Mouse (Mus musculus) thymus, postnatal 10 days (tissue): ENCODE results near the gene Lrrc43.
"Not testable (repeated sequence)": the region's sequence is repeated elsewhere in the genome, so short reads cannot be mapped to it uniquely, and the experiment has no call there.

Experiments
- DNase-seq, 2 experiments: peaks; one replicate each; pipeline ENCODE4 v3.0.0; 2021; ENCODE audit warnings: low spot score in 2 of 2

Lrrc43 gene

DNA sequence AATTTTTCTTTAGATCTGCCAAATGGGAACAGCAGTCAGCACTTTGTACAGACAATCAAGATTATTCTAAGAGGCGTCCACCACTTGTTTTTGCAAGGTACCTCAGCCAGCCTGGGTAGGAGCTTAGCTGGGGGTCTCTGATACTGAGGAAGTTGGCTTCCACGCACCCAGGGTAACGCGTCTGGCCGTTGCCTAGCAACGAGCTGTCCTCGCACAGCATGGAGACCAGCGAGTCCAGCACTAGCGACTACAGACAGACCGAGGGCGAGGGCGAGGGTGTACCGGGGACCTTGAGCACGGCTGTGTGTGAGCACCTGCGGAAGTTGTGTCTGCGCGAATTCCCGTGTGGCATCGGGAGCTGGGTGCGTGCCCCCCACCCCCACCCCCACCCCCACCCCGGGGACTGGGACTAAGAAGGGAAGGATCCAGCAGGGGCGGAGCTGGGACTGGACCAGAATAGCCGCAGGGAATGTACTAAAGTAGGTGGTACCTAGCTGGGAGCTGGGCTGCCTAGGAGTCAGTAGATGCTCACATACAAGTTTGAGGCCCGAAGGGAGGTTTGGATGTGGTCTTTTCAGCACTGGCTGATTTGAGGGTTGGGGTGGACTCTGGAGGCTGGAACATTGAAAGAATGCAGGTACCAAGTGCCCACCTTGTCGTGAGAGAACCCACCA, at the start of gene Lrrc43, which contains the start of gene Il31:
Gene Lrrc43 (plus strand): TSS at position 194 of the 674 bp plus-strand sequence.
Gene Il31 (minus strand): TSS at position 378 of the 674 bp plus-strand sequence.
- DNase-seq: no peak

DNA sequence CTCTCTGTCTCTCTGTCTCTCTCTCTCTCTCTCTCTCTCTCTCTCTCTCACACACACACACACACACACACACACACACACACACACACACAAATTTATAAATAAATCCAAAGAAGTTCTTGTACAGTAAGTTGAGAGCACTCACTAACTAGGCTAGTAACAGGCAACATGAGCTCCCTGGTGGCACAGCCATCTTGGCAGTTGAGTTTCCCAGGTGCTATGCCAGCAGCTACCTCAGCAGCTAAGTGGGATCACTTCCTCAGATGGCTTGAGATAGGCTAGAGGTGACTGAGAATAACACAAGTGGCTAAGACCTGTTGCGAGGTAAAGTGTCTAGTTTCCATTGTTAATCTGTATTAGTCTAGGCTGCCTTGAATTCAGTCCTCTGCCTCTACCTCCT, 49.8 kb upstream of the Lrrc43 start:
- no peak for DNase-seq

- no peak for DNase-seq
Observed at GRCm38 (mm10) chr5:123439941-123440340, 49.2 kb upstream of the Lrrc43 start.

- DNase-seq: no peak
Observed at GRCm38 (mm10) chr5:123440664-123441063, 48.4 kb upstream of the Lrrc43 start.

- DNase-seq: no peak
Observed at GRCm38 (mm10) chr5:123442283-123442682, 46.8 kb upstream of the Lrrc43 start.

GRCm38 (mm10) chr5:123444069-123444468, 45.0 kb upstream of the Lrrc43 start:
- DNase-seq: peak; percentile 29 to 64

DNA sequence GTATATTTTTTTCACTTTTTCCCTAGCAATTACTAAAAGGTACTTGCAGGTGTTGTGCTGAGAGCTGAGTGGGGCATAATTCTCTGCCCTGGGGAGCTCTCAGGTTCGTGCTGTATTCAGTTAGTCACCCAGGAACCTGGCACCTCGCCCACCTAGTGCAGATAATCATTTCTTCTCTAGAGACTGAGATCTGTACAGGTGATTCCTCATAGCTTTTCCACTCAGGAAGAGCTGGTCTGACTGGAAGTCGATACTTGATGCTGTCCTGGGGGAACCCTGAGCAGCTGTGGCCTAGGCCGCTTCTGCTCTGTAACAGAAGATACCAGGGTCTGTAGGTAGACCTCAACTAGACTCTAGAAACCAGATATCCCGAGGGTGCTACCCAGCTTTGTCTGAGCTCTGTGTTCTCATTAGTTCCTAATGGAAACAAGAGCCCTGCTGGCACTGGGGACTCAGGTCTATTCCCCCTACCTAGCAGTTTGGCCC, 44.2 kb upstream of the Lrrc43 start:
- DNase-seq: no peak

GRCm38 (mm10) chr5:123451886-123452285, 37.2 kb upstream of the Lrrc43 start:
- peak in 1 of 2 experiments; percentile 17 for DNase-seq

DNA sequence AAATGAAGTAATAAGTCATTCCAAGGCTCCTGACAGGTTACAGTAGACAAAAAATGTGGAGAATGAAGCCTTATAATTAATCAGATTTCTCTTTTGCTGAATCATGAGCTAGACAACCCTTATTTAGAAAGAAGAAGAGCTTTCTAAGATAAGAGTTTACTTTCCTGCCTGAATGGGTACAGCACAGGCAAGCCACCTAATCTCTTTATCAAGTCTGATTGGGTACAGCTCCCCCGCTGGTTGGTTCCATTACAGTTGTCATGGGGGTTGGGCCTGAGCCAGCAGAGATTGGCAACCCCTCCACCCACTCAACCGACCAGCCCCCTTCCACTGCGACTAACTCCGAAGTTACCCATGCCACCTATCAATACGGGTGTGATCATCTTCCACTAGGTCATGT, 27.7 kb upstream of the Lrrc43 start:
- DNase-seq: no peak

DNA sequence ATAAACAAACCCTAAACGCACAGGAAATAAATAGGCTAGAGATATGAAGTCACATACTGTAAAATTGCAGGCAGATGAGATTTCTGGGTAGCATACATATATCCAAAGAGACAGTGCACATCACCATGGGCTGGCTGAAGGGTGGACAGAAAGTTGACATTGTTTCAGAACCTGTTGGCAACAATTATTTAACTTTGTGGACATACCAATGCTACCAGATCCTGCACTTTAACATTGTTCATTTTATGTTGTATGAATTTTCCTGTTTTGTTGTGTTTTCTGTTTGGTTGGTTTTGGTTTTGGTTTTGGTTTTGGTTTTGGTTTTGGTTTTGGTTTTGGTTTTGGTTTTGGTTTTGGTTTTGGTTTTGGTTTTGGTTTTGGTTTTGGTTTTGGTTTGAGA, 24.5 kb upstream of the Lrrc43 start:
- no peak for DNase-seq

DNA sequence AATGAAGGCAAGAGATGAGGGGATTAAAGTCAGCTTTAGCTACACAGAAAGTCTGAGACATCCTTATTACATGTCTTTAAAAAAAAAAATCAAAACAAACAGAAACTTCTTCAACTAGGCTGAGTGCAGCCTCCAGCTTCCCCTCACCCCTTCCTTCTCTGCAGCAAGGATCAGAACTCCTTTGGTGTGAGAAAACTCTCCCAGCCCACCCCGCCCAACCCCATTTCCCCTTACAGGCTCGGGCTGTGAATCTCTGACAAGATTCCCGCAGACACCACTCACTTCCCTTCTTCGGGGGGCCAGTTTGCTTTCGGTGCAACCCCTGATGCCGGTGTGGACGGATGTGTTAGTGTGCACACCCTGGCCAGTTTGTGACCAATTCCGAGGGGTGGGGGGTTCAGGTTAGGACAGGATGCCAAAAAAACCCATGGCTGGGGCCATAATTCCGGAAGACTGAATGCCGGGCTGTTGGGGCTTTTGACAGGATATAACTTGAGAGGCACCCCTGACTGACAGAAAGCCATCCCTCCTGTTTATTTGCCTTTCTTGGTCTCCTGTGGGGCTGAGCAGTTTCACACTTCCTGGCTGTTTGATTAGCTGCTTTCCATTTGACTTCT, 18.2 kb upstream of the Lrrc43 start:
- no peak for DNase-seq

DNA sequence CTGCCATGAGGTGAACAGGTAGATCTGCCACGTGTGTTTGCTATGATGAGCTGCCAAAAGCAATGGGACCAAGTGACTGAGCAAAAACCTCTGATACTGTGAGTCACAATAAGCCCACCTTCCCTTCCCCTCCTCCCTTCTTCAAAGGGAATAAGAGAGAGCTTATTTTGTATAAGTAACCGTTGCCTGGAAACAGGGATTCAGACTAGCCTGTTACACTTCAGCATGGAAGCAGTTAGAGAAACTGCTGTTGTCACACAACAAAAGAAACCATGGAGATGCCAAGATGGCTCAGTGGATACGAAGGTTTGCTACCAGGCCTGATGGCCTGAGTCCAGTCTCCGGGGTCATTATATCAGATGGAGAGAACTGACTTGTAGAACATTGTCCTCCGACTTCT, 15.3 kb upstream of the Lrrc43 start:
- DNase-seq: no peak

DNA sequence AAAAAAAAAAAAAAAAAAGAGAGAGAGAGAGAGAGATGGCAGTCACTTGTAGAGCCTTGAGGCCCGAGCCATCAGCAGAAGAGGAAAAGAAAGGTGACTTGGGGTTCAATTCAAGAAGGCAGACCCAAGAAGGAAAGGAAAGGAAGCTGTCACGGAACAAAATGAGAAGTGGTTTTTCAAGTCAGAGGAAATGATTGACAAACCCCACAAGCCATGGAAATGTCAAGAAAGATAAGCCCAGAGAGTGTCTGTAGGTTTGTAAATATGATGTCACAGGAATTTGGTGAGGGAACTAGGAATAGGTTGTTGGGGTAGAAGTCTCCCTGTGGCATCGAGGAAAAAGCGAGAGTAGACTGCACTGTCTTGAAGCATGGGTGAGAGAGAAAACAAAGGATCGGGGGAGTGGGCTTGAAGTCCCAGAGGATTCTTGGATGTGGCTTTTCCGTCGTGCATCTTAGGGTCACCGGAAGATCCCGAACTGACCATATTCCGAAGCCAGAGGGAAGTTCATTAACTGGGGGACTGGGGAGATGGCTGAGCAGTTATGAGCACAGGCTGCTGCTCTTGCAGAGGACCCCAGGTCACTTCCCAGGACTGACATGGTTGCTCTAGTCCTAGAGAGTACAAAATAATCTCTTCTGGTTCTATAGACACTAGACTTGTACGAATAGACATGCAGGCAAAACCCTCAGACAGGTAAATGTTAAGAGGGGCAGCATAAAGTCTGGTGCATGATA, 1.3 kb upstream of the Lrrc43 start:
- DNase-seq: no peak

GRCm38 (mm10) chr5:123489935-123490334, 830 bp downstream of the Lrrc43 start:
- no peak for DNase-seq

- peak in 1 of 2 experiments; percentile 47 for DNase-seq
Observed at GRCm38 (mm10) chr5:123499717-123500116, 10.6 kb downstream of the Lrrc43 start.

GRCm38 (mm10) chr5:123501973-123502372, 12.9 kb downstream of the Lrrc43 start:
- DNase-seq: no peak

DNA sequence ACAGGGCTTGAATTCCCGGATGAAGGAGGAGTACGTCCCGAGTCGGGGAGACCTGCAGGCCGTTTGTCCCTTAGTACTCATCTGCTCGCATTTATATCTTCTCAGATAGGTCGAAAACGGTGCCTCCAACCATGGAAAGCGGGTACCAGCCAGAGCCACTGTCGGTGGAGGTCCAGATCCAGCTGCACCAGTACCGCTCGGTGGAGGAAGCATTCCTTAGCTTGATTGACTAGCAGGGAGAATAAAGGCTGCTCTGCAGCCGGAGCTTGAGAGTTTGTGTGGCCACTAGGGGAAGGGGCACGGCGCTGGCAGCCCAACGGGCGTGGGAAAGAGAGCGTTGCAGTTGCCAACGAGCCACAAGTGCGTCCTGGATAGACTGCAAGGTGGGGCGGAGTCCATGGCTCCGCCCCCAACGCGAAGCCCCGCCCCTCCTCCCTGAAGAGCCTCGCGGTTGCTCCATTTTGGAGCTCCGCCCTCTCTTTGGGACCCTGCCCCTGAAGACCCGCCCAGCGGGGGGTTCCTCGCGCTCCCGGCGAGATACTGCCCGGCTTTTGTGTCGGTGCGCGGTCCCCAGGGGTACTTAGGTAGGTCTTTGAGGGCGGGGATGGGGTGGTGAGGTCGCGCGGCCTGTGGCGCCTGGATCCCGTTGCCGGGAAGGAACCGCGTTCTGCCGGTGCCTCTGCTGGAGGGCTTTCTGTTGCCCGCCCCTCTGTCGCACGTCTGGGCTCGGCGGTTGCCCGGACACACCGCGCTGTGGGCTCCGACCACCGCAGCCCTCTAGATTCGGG, 19.0 kb downstream of the Lrrc43 start:
- DNase-seq: peak; percentile 80 to 89

- DNase-seq: no peak
Observed at GRCm38 (mm10) chr5:123508921-123509320, 19.8 kb downstream of the Lrrc43 start.

DNA sequence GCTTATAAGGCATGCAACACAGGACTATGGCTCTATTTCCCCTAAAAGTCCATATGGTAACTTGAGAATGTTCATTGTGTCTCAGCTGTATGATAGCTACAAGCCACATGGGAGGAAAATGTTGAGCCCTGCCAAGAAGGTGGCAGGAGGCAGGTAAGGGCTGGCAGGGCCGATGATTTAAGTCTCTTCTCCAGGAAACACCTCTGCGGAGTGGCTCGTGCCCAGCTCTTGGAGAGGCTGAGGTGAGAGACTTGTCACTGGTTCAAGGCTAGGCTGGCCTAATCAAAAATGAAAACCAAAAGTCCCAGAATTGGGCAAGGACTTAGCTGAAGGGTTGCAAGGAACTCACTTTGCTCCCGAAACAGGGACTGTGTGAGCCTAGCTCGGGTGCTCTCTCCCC, 21.1 kb downstream of the Lrrc43 start, which contains the start of gene B3gnt4:
Gene B3gnt4 (plus strand): TSS at position 301 of the 400 bp plus-strand sequence.
- no peak for DNase-seq

DNA sequence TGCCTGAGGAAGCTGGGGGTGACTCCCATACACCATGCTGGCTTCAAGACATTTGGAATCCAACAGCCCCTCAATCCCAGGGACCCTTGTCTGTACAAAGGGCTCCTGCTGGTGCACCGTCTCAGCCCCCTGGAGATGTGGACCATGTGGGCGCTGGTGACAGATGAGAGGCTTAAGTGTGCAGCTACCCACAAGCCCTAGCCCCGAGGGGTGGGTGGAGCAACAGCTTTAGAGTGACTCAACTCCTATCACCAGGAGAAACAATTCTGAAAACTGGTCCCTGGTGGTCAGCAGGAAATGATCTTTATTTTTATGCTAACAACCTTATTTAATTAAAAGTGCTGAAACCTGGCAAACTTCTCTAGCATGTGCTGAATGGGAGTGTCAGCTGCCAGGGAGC, 22.3 kb downstream of the Lrrc43 start:
- DNase-seq: not testable (repeated sequence)

GRCm38 (mm10) chr5:123512102-123512501, 23.0 kb downstream of the Lrrc43 start:
- DNase-seq: no peak

DNA sequence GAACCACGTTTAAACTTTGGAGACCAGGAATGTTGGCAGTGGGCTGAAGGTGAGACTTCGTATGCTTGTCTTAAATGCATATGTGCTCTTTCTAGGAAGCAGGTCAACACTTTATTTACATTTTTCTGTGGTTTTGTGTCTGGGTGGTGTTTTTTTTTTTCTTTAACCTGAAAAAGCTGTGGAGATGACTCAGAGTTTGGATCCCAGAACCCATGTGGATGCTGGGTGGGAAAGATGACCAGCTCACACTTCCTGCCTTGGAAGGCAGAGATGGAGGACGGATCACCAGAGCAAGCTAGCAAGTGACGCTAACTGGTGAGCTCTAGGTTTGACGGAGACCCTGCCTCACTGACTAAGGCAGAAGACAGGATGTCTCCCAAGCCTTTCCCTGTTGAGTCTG, 25.8 kb downstream of the Lrrc43 start:
- DNase-seq: no peak
